In genomic region chrX:160794920-160795319, GRCm38 (mm10) we compare ENCODE assay signal across 28 mouse cellular contexts. TPM values are rescaled to one million over a fixed set of nuclear protein-coding genes. Genes with fewer than 3 reads are reported as not detected.
DNase-seq lines count a peak whose midpoint lies in the region; ATAC-seq and TF ChIP-seq lines count a peak whose summit lies in the region.
"Had no signal": no experiment of that assay in that cellular context is flagged by ENCODE, and none has a peak within 500 bp of the region (broad histone marks: within the 10 kb centered on the region; RNA-seq: fewer than 3 reads in every experiment).

No protein-coding gene starts in this region.

- no peak overlapping the region for H3K9ac ChIP-seq in forebrain, embryonic 15.5 days (replicated peaks)
- no peak overlapping the region for H3K9ac ChIP-seq in forebrain, embryonic 16.5 days (replicated peaks; ENCODE audit: low read depth, low read length)
- H3K9ac ChIP-seq: heart, embryonic 12.5 days; heart, embryonic 15.5 days; hindbrain, embryonic 13.5 days; intestine, embryonic 15.5 days had no signal

- no peaks in the 10 kb centered on the region for H3K27me3 ChIP-seq in cerebellum, adult 2 months (ENCODE audit: control insufficient read depth, insufficient read depth, low read length)
- H3K27me3 ChIP-seq in forebrain, embryonic 15.5 days = no peaks in the 10 kb centered on the region
- peaks cover 90% of the 10 kb centered on the region for H3K27me3 ChIP-seq in forebrain, embryonic 10.5 days (ENCODE audit: poor library complexity, severe bottlenecking)
- H3K27me3 ChIP-seq in forebrain, embryonic 16.5 days (replicated peaks; ENCODE audit: control insufficient read depth, insufficient read depth, low read length) = no peaks in the 10 kb centered on the region; the same call in 1 of the 2 replicates
- H3K27me3 ChIP-seq: heart, embryonic 12.5 days; heart, embryonic 15.5 days had no signal

- no peaks in the 10 kb centered on the region for H3K9me3 ChIP-seq in forebrain, embryonic 15.5 days
- no peaks in the 10 kb centered on the region for H3K9me3 ChIP-seq in forebrain, embryonic 10.5 days
- no peaks in the 10 kb centered on the region for H3K9me3 ChIP-seq in forebrain, embryonic 16.5 days (ENCODE audit: control insufficient read depth, low read length)
- H3K9me3 ChIP-seq: heart, embryonic 12.5 days; heart, embryonic 15.5 days; hindbrain, embryonic 10.5 days; hindbrain, embryonic 13.5 days; intestine, embryonic 15.5 days had no signal

- H3K36me3 ChIP-seq in forebrain, embryonic 15.5 days = no peaks in the 10 kb centered on the region
- H3K36me3 ChIP-seq in forebrain, embryonic 10.5 days (replicated peaks) = no peaks in the 10 kb centered on the region; the same call in 1 of the 2 replicates
- no peaks in the 10 kb centered on the region for H3K36me3 ChIP-seq in forebrain, embryonic 16.5 days (ENCODE audit: control insufficient read depth, insufficient read depth)
- H3K36me3 ChIP-seq: heart, embryonic 12.5 days; heart, embryonic 15.5 days; hindbrain, embryonic 10.5 days; hindbrain, embryonic 13.5 days; intestine, embryonic 15.5 days had no signal

- DNase-seq in cerebellum, postnatal 10 days = peak; percentile 4 to 9
- DNase-seq in cerebellum, adult 2 months = no peak
- DNase-seq in forebrain, embryonic 10.5 days (ENCODE audit: extremely low spot score, low spot score) = no peak
- no peak for DNase-seq in adrenal gland, adult 8-10 months
- DNase-seq: adrenal gland, postnatal 25 days; cerebellum, adult 11 months; cerebellum, adult 8-10 months; cerebellum, postnatal 14 days; gastrocnemius, postnatal 25 days; heart, adult 18-20 months; heart, postnatal 10 days; heart, postnatal 36 days; kidney, adult 11 months; kidney, adult 8-10 months had no signal

- H3K4me3 ChIP-seq in cerebellum, adult 2 months (replicated peaks; ENCODE audit: insufficient read depth, low read depth, low read length) = no peak overlapping the region
- H3K4me3 ChIP-seq in forebrain, embryonic 15.5 days = no peak overlapping the region
- H3K4me3 ChIP-seq in forebrain, embryonic 10.5 days = no peak overlapping the region
- no peak overlapping the region for H3K4me3 ChIP-seq in forebrain, embryonic 16.5 days (replicated peaks; ENCODE audit: low read length)
- H3K4me3 ChIP-seq: heart, embryonic 12.5 days; heart, embryonic 15.5 days; hindbrain, embryonic 10.5 days; hindbrain, embryonic 13.5 days; intestine, embryonic 15.5 days had no signal

- TF ChIP-seq POLR2A in cerebellum, adult 2 months (IDR thresholded peaks at IDR 0.05; ENCODE audit: borderline replicate concordance, insufficient read depth, low read length) = no peak

- 71% methylated on average over 4 of the region's 4 CpGs for WGBS in cerebellum, adult 2 months
- WGBS in forebrain, embryonic 15.5 days = 45% methylated on average over 4 of the region's 4 CpGs
- WGBS in forebrain, embryonic 10.5 days = 82% methylated on average over 4 of the region's 4 CpGs
- WGBS in forebrain, embryonic 16.5 days = 32% methylated on average over 4 of the region's 4 CpGs

- peak; percentile 53; the same call in 1 of the 2 replicates for ATAC-seq in forebrain, embryonic 15.5 days (replicated peaks)
- ATAC-seq in forebrain, embryonic 16.5 days = peak; percentile 23; the same call in 1 of the 2 replicates
- ATAC-seq: activated CD4-positive, CD25-positive, alpha-beta regulatory T cell, adult 4 months; hindbrain, embryonic 16.5 days; intestine, embryonic 15.5 days had no signal

- H3K4me1 ChIP-seq in cerebellum, adult 2 months (ENCODE audit: control insufficient read depth, insufficient read depth, low read length) = no peaks in the 10 kb centered on the region
- H3K4me1 ChIP-seq in forebrain, embryonic 15.5 days = no peaks in the 10 kb centered on the region
- H3K4me1 ChIP-seq in forebrain, embryonic 10.5 days = peaks cover 4% of the 10 kb centered on the region; the same call in 1 of the 2 replicates
- 0 out of 2 replicates have a peak, but pooled peaks cover 2% of the 10 kb centered on the region for H3K4me1 ChIP-seq in forebrain, embryonic 16.5 days (replicated peaks; ENCODE audit: control insufficient read depth, insufficient read depth, low read length)
- H3K4me1 ChIP-seq: heart, embryonic 12.5 days; heart, embryonic 15.5 days; hindbrain, embryonic 10.5 days; hindbrain, embryonic 13.5 days; intestine, embryonic 15.5 days had no signal

- H3K27ac ChIP-seq in cerebellum, adult 2 months (ENCODE audit: insufficient read depth, low read length) = no peak overlapping the region
- 0 out of 2 replicates have a peak overlapping the region, but pooled peaks have one; percentile 37 for H3K27ac ChIP-seq in forebrain, embryonic 15.5 days (replicated peaks)
- no peak overlapping the region for H3K27ac ChIP-seq in forebrain, embryonic 10.5 days
- no peak overlapping the region for H3K27ac ChIP-seq in forebrain, embryonic 16.5 days (ENCODE audit: low read length)
- H3K27ac ChIP-seq: heart, embryonic 15.5 days; hindbrain, embryonic 10.5 days; hindbrain, embryonic 13.5 days; intestine, embryonic 15.5 days had no signal

- H3K4me2 ChIP-seq in forebrain, embryonic 15.5 days (replicated peaks) = no peak overlapping the region
- H3K4me2 ChIP-seq in forebrain, embryonic 16.5 days (ENCODE audit: low read length) = no peak overlapping the region
- H3K4me2 ChIP-seq: heart, embryonic 12.5 days; heart, embryonic 15.5 days; hindbrain, embryonic 13.5 days; intestine, embryonic 15.5 days had no signal

- no peak for TF ChIP-seq CTCF in cerebellum, adult 2 months (IDR thresholded peaks at IDR 0.05; ENCODE audit: borderline replicate concordance, insufficient read depth, low read depth, low read length)

RNA-seq across cellular contexts. Expression of gene Rs1, which starts 27.1 kb away (rescaled TPM):
- polyA plus RNA-seq in cerebellum, adult 2 months (2012; rRNA removed) = 0.08 and 0.11 TPM in 2 replicates
- 0.08 and 0.18 TPM in 2 replicates for polyA plus RNA-seq in forebrain, embryonic 15.5 days (2015; fragmentation: Nextera tagmentation; extraction: Ambion mirVana)
- not detected in 2 replicates for polyA plus RNA-seq in forebrain, embryonic 10.5 days (2016; fragmentation: Nextera tagmentation; extraction: Ambion mirVana)
- polyA plus RNA-seq in forebrain, embryonic 16.5 days (2015; fragmentation: Nextera tagmentation; extraction: Ambion mirVana) = 0.07 and 0.18 TPM in 2 replicates
- total RNA-seq in adrenal gland, adult 8-10 months (2022) = under 1 TPM in 2 of 4 experiments, not detected in 2; 0.34 to 0.43 TPM
- total RNA-seq: adrenal gland, adult 18-20 months had no signal
- polyA plus RNA-seq: activated CD4-positive, CD25-positive, alpha-beta regulatory T cell, adult 4 months; embryonic facial prominence, embryonic 11.5 days; embryonic facial prominence, embryonic 14.5 days; gonadal fat pad, adult 2 months; heart, embryonic 12.5 days; heart, embryonic 15.5 days; hindbrain, embryonic 10.5 days; intestine, embryonic 15.5 days had no signal

RNA-seq across cellular contexts. Expression of gene Ppef1, which starts 59.4 kb away (rescaled TPM):
- 0.13 and 0.17 TPM in 2 replicates for polyA plus RNA-seq in cerebellum, adult 2 months (2012; rRNA removed)
- polyA plus RNA-seq in forebrain, embryonic 15.5 days (2015; fragmentation: Nextera tagmentation; extraction: Ambion mirVana) = 0.18 and 0.23 TPM in 2 replicates
- polyA plus RNA-seq in forebrain, embryonic 10.5 days (2016; fragmentation: Nextera tagmentation; extraction: Ambion mirVana) = 0.17 and 0.54 TPM in 2 replicates
- 0.10 and 0.96 TPM in 2 replicates for polyA plus RNA-seq in forebrain, embryonic 16.5 days (2015; fragmentation: Nextera tagmentation; extraction: Ambion mirVana)
- under 1 TPM in 3 of 4 experiments, not detected in 1; 0.11 to 0.23 (median 0.21) TPM for total RNA-seq in adrenal gland, adult 8-10 months (2022)
- total RNA-seq: adrenal gland, adult 18-20 months; adrenal gland, postnatal 25 days; gastrocnemius, adult 8-10 months; gastrocnemius, postnatal 25 days; heart, adult 18-20 months; heart, postnatal 10 days; heart, postnatal 36 days had no signal
- polyA plus RNA-seq: activated CD4-positive, CD25-positive, alpha-beta regulatory T cell, adult 4 months; gonadal fat pad, adult 2 months; heart, embryonic 12.5 days; hindbrain, embryonic 10.5 days had no signal

Comparison
In these comparisons a context has a peak if more than half of its experiments do, and no peak if none do; other contexts are left out.
1. DNase-seq: peak in cerebellum, postnatal 10 days (2 of 2); none in cerebellum, adult 2 months (0 of 2), forebrain, embryonic 10.5 days (single experiment) and adrenal gland, adult 8-10 months (single experiment).